Mouse (Mus musculus) midbrain, embryonic 13.5 days (tissue): ENCODE data around the gene Lef1. TPM values are rescaled to one million over a fixed set of nuclear protein-coding genes. Genes with fewer than 3 reads are reported as not detected.

Experiments used
- ATAC-seq: fragments of 200-750 bp; cut with Nextera tagmentation; 2 replicates; pipeline ENCODE4 v1.8.0; 2017; ENCODE audit warnings: mild to moderate bottlenecking, moderate TSS enrichment, moderate library complexity
- H3K27ac ChIP-seq: fragments of 300-500 bp; sonication (generic); 2 replicates; pipeline ENCODE4 v1.5.1; 2015; ENCODE audit warnings: inconsistent platforms, mild to moderate bottlenecking, moderate library complexity
- H3K27me3 ChIP-seq: fragments of 300-500 bp; sonication (generic); 2 replicates; pipeline ENCODE4 v1.6.1; 2015; ENCODE audit warnings: mild to moderate bottlenecking, inconsistent platforms
- H3K36me3 ChIP-seq: fragments of 300-500 bp; sonication (generic); 2 replicates; pipeline ENCODE4 v1.6.1; 2015; ENCODE audit warnings: mild to moderate bottlenecking, inconsistent platforms
- H3K4me1 ChIP-seq: fragments of 300-500 bp; sonication (generic); replicated peaks from 2 replicates; pipeline ENCODE4 v1.6.1; 2015; ENCODE audit warnings: inconsistent platforms
- H3K4me2 ChIP-seq: fragments of 300-500 bp; sonication (generic); replicated peaks from 2 replicates; pipeline ENCODE4 v1.6.1; 2015; ENCODE audit warnings: moderate library complexity, mild to moderate bottlenecking, inconsistent platforms
- H3K4me3 ChIP-seq: fragments of 300-500 bp; sonication (generic); replicated peaks from 2 replicates; pipeline ENCODE4 v1.5.1; 2015; ENCODE audit warnings: mild to moderate bottlenecking, inconsistent platforms
- H3K9ac ChIP-seq: fragments of 300-500 bp; sonication (generic); replicated peaks from 2 replicates; pipeline ENCODE4 v1.6.1; 2015; ENCODE audit warnings: mild to moderate bottlenecking, inconsistent platforms
- H3K9me3 ChIP-seq: fragments of 300-500 bp; sonication (generic); 2 replicates; pipeline ENCODE4 v1.6.1; 2016; ENCODE audit warnings: mild to moderate bottlenecking, inconsistent platforms
- WGBS: fragments of 180-500 bp; shearing (Covaris S2); methylation state at CpG from one replicate; pipeline ENCODE4 v1.1.7; 2015; 5-methylcytosine and 5-hydroxymethylcytosine counted together
- polyA plus RNA-seq: library from polyadenylated mRNA; unstranded; fragments of >200 nt; fragmentation: Nextera tagmentation; extraction: Ambion mirVana; gene quantifications from 2 replicates; pipeline ENCODE4 v1.2.1, GENCODE M21; 2015

The Lef1 gene
- polyA plus RNA-seq, 1 experiment from 2014 or later: 86.0 TPM

DNA sequence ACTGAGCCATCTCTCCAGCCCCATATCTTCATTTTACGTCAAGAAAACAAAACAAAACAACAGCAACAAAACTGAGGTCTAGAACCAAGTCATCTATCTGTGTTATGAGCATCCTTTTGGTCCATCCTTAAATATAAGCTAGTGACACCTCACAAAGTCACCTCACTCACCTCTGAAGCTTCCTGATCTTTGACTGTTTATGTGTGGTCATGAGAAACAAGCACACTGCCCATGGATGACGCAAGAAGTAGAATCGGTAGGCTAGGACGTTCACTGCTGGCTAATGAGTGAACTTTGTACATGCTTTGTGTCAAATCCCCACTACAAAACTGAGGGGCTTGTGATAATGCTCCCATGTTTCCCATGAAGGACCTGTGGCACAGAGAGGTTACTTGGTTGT is 16.2 kb downstream of the Lef1 start:
- H3K4me3 ChIP-seq: no peak overlapping the region
- H3K9ac ChIP-seq: no peak overlapping the region
- no peaks in the 10 kb centered on the region for H3K27me3 ChIP-seq
- 97% methylated on average over 4 of the region's 4 CpGs for WGBS
- no peaks in the 10 kb centered on the region for H3K9me3 ChIP-seq
- H3K4me2 ChIP-seq: no peak overlapping the region
- no peak overlapping the region for H3K27ac ChIP-seq
- no peak for ATAC-seq
- H3K4me1 ChIP-seq: no peaks in the 10 kb centered on the region
- peaks cover 41% of the 10 kb centered on the region for H3K36me3 ChIP-seq

DNA sequence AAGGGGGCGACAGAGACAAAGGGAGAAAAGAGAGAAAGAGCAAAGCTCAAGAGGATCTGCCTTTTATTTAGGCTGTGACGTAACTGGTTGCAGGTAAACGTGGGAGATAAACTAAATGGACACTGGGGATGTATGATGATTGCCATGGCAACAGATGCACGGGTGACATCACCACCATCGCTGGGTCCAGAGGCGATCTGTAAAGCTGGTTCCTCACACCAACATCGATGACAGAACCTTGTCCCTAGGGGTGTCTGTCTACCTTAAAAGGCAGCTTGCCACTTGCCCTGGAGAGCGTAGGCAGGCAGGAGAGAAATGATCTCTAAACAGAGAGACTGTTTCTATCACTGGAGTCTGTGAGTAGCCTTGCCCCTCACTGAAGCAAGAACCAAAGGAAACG is 23.7 kb downstream of the Lef1 start:
- peak overlapping the region; percentile 60 for H3K27ac ChIP-seq

DNA sequence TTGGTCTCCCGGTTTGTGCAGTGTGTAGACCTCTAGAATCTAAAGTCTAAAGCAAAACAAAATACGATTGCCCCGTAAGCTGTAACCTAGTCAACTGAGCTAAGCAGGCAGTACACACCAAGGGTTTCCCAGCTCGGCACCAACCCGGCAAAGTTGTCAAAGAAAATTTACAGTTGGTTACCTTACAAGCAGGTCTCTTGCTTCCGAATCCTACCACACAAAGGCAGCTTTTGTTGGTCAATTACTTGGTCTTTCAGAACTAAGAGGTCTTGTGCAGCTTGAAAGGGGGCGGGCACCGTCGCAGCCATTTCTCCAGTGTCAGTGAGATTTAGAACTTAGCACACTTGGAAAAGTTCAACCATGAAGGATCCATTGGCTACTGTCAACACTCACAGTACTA is 25.2 kb downstream of the Lef1 start:
- 24% methylated on average over 9 of the region's 9 CpGs for WGBS
- Histone ChIP-seq H3K27ac (peak overlapping the region; percentile 2; the same call in 1 of the 2 replicates), H3K4me2 (peak overlapping the region; percentile 5; the same call in 1 of the 2 replicates), H3K4me1 (peaks cover 65% of the 10 kb centered on the region), H3K36me3 (no peaks in the 10 kb centered on the region), H3K4me3 (no peak overlapping the region), H3K9ac (no peak overlapping the region), H3K9me3 (no peaks in the 10 kb centered on the region), H3K27me3 (0 out of 2 replicates have a peak, but pooled peaks cover 3% of the 10 kb centered on the region)
- ATAC-seq: no peak

More for the DNA sequence above, 23.7 kb downstream of the Lef1 start:
- no peaks in the 10 kb centered on the region for H3K9me3 ChIP-seq
- peaks cover 53% of the 10 kb centered on the region for H3K4me1 ChIP-seq
- WGBS: 50% methylated on average over 9 of the region's 9 CpGs
- no peak overlapping the region for H3K4me3 ChIP-seq
- ATAC-seq: 0 out of 2 replicates have a peak, but pooled peaks have one; percentile 22
- H3K27me3 ChIP-seq: no peaks in the 10 kb centered on the region
- H3K9ac ChIP-seq: no peak overlapping the region
- H3K36me3 ChIP-seq: 0 out of 2 replicates have a peak, but pooled peaks cover 2% of the 10 kb centered on the region
- H3K4me2 ChIP-seq: peak overlapping the region; percentile 9

DNA sequence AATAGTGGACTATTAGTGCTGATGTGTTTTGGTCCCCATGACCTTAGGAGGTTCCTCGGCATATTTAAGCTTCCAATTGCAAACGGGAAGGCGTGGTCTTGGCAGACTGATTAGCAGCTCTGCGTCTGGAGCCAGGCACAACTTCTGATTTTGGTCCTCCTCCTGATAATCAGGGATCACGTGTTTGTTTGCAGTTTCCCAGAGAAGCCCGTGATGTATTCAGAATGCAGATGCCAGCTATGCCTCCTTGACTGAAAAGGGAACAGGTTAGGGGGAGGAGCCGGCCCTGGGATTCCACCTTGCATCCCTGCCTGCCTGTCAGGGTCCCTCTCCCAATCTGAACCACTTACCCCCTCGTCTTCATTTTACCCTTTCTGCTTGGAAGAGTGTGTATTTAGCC is 26.2 kb downstream of the Lef1 start:
- peak overlapping the region; percentile 41; the same call in 1 of the 2 replicates for H3K9ac ChIP-seq
- H3K27ac ChIP-seq: peak overlapping the region; percentile 72
- H3K27me3 ChIP-seq: 0 out of 2 replicates have a peak, but pooled peaks cover 3% of the 10 kb centered on the region
- WGBS: 5% methylated on average over 8 of the region's 8 CpGs
- no peaks in the 10 kb centered on the region for H3K36me3 ChIP-seq
- H3K4me3 ChIP-seq: peak overlapping the region; percentile 20
- no peaks in the 10 kb centered on the region for H3K9me3 ChIP-seq
- H3K4me2 ChIP-seq: peak overlapping the region; percentile 53
- H3K4me1 ChIP-seq: peaks cover 65% of the 10 kb centered on the region
- peak; percentile 37 for ATAC-seq

DNA sequence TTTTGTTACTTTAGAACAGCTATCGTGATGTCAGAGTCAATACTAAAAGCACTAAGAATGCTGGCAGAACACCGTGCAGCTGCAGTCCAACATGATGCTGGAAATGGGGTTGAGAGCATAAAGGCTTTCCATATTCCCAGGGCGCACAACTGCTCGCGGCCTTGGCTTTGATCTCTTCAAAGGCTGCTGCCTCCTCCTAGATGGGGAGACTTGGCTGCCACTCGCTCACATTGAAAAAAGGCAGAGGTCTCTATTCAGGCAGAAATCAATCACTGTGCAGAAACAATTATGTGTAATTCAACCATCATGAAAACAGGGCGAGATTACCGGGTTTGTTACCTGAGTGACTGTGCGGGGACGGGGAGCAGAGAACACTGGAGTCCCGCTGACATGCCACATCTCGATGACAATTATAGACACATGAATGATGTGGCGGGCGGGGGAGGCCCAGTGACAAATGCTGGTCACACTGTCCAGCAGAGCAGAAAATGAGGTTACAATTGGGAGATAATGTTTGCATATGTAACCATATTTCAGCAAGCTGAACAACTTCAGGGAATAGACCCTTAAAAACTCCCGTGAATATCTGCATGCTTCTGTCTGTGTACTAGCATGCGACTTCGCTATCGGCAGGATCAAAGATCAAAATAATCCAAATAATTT is 27.0 kb downstream of the Lef1 start:
- peak overlapping the region; percentile 20 for H3K4me3 ChIP-seq
- H3K36me3 ChIP-seq: no peaks in the 10 kb centered on the region
- peaks cover 65% of the 10 kb centered on the region for H3K4me1 ChIP-seq
- peaks cover 4% of the 10 kb centered on the region; the same call in 1 of the 2 replicates for H3K27me3 ChIP-seq
- H3K9ac ChIP-seq: peak overlapping the region; percentile 32; the same call in 1 of the 2 replicates
- H3K27ac ChIP-seq: peak overlapping the region; percentile 72
- H3K9me3 ChIP-seq: no peaks in the 10 kb centered on the region
- WGBS: 8% methylated on average over 18 of the region's 18 CpGs
- ATAC-seq: peak; percentile 86
- peak overlapping the region; percentile 53 for H3K4me2 ChIP-seq

DNA sequence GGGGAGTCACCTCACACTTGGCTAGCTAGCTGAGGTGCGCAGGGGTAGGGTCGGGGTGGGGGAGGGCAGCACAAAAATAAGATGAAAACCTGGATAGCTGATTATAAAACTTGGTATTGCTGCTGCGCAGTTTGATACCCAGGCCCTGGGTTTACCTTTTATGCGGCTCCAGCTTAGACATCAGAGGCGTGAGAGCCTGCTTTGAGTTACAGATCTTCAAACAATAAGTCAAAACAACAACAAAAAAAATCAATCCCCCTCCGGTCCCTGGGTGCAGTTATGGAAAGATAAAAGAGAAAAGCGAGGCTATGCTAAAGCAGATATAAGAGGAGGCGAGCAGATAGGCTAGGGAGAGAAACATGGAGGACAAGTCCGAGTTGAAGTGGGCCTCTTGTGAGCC is 28.0 kb downstream of the Lef1 start:
- H3K27ac ChIP-seq: peak overlapping the region; percentile 72
- ATAC-seq: no peak
- H3K27me3 ChIP-seq: peaks cover 9% of the 10 kb centered on the region; the same call in 1 of the 2 replicates
- peaks cover 70% of the 10 kb centered on the region for H3K4me1 ChIP-seq
- 43% methylated on average over 9 of the region's 9 CpGs for WGBS
- H3K4me3 ChIP-seq: no peak overlapping the region
- H3K9ac ChIP-seq: no peak overlapping the region
- H3K36me3 ChIP-seq: no peaks in the 10 kb centered on the region
- no peaks in the 10 kb centered on the region for H3K9me3 ChIP-seq
- peak overlapping the region; percentile 53; the same call in 1 of the 2 replicates for H3K4me2 ChIP-seq

DNA sequence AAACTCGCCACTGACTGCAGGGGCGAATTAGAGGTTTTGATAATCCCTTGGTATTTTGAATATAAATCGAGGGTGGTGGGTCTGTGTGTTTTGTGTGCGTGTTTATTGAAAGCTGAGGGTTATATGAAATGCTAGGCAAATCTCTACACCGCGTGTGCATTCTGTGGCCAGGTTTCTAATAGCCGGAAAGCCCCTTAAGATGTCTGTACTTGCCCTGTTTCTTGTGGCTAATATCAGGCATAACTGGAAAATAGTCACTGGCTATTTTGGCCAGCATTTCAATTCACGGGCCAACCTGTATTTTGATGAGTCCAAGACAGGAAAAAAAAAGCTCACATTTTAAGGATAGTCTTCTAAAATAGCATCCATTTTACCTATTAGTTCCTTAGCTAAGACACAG is 28.5 kb downstream of the Lef1 start:
- WGBS: 55% methylated on average over 8 of the region's 8 CpGs
- Histone ChIP-seq H3K36me3 (no peaks in the 10 kb centered on the region), H3K4me1 (peaks cover 74% of the 10 kb centered on the region), H3K27ac (peak overlapping the region; percentile 72), H3K4me3 (no peak overlapping the region), H3K4me2 (0 out of 2 replicates have a peak overlapping the region, but pooled peaks have one; percentile 53), H3K9me3 (no peaks in the 10 kb centered on the region), H3K27me3 (peaks cover 9% of the 10 kb centered on the region; the same call in 1 of the 2 replicates), H3K9ac (0 out of 2 replicates have a peak overlapping the region, but pooled peaks have one; percentile 6)
- ATAC-seq: no peak

DNA sequence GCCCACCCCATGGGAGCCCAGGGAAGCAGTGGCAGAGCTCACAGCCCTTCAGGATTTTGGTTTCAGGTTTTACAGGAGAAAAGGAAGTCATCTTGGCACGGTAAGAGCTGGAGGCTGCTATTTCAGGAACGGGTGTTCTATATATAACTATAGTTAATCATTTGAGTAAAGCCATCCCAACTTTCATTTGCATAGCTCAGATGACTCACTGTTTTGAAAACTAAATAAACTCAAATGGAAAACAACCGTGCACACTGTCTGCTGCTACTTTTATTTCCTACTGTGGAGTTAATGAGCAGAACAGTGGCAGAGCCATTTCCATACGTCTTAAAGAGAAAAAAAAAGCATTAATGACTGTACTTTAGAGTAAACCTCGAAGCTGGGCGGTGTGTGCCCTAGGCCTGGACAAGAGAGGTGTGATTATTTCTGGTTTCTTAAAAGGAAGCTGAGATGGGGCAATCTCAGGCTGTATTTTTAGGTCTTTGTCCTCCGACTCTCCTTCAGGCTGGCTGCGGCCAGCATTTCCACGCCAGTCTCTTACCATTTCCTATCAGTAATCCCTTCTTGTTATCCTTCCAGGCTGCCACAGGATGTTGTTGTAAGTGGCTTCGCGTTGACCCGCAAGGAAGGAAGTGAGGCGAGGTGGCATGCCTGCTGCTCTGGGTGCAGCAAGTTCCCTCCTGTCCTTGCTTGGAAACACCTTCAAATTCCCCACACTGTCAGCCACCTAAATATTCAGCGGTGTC is 29.2 kb downstream of the Lef1 start:
- Histone ChIP-seq H3K27me3 (peaks cover 9% of the 10 kb centered on the region; the same call in 1 of the 2 replicates), H3K9ac (0 out of 2 replicates have a peak overlapping the region, but pooled peaks have one; percentile 17), H3K4me1 (peaks cover 72% of the 10 kb centered on the region), H3K9me3 (no peaks in the 10 kb centered on the region), H3K4me2 (no peak overlapping the region), H3K36me3 (no peaks in the 10 kb centered on the region), H3K4me3 (no peak overlapping the region), H3K27ac (peak overlapping the region; percentile 72)
- WGBS: 65% methylated on average over 14 of the region's 14 CpGs
- ATAC-seq: no peak

DNA sequence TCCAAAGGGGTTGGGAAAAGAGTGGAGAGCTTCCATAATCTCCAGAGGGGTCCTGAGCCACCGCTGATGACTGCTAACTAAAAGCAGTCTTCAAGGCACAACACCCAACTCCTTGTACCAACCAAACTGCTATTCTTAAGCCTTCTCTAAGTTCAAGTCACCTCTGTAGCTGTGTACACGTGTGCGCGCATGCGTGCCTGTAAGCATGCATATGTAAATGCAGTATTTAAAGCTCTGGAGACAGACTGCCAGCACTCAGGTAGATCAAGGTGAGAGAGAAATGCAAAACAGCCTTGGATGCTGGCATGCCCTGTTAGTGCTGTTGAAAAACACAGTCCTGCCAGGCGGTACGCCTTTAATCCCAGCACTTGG is 29.8 kb downstream of the Lef1 start:
- Histone ChIP-seq H3K9ac (no peak overlapping the region), H3K36me3 (no peaks in the 10 kb centered on the region), H3K27ac (peak overlapping the region; percentile 72; the same call in 1 of the 2 replicates), H3K9me3 (no peaks in the 10 kb centered on the region), H3K4me3 (no peak overlapping the region), H3K4me2 (no peak overlapping the region), H3K27me3 (peaks cover 9% of the 10 kb centered on the region; the same call in 1 of the 2 replicates), H3K4me1 (peaks cover 67% of the 10 kb centered on the region)
- whole genome bisulfite sequencing: 90% methylated on average over 7 of the region's 7 CpGs
- ATAC-seq: no peak

DNA sequence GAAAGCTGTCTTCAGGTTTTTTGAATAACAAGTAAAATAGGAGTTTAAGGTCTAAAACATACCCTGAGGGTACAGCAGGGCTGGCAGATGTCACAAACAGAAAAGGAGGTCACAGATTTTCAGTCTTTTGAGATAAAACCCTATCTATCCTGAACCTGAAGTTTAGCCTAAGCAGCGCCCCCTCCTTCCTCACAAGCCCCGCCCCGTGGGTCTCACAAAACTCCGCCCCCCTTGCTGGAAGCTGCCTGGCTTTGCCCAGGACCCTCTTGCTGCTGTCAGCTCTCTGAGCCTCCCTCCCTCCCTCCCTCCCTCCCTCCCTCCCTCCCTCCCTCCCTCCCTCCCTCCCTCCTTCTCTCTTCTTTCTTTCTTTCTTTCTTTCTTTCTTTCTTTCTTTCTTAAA is 31.3 kb downstream of the Lef1 start:
- no peak overlapping the region for H3K4me3 ChIP-seq
- no peak overlapping the region for H3K4me2 ChIP-seq
- peaks cover 54% of the 10 kb centered on the region for H3K4me1 ChIP-seq
- 28% methylated on average over 4 of the region's 4 CpGs for WGBS
- H3K9ac ChIP-seq: no peak overlapping the region
- no peak for ATAC-seq
- no peaks in the 10 kb centered on the region for H3K9me3 ChIP-seq
- H3K27ac ChIP-seq: no peak overlapping the region
- no peaks in the 10 kb centered on the region for H3K36me3 ChIP-seq
- peaks cover 9% of the 10 kb centered on the region; the same call in 1 of the 2 replicates for H3K27me3 ChIP-seq

DNA sequence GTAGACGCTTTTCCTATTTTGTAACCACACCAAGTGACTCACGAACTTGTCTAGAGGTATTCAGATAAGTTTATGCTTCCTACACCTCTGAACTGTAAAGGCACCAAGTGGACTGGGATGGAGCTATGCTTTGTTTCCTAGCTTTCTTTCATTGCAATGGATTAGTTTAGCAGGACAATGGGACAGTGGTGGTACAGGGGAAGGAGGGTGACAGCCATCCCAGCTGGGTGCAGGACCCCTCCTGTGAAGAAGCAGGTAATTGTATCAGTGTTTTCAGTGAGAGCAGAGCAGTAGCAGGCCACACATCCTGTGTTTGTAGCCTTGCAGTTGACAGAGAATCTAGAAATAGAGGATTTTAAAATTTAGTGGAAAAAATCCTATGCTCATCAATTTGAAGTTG is 34.0 kb downstream of the Lef1 start:
- Histone ChIP-seq H3K4me3 (no peak overlapping the region), H3K27ac (no peak overlapping the region), H3K9ac (no peak overlapping the region), H3K4me2 (no peak overlapping the region), H3K4me1 (peaks cover 35% of the 10 kb centered on the region), H3K9me3 (no peaks in the 10 kb centered on the region), H3K36me3 (no peaks in the 10 kb centered on the region), H3K27me3 (peaks cover 9% of the 10 kb centered on the region; the same call in 1 of the 2 replicates)
- WGBS: 36% methylated on average over 2 of the region's 2 CpGs
- ATAC-seq: no peak

DNA sequence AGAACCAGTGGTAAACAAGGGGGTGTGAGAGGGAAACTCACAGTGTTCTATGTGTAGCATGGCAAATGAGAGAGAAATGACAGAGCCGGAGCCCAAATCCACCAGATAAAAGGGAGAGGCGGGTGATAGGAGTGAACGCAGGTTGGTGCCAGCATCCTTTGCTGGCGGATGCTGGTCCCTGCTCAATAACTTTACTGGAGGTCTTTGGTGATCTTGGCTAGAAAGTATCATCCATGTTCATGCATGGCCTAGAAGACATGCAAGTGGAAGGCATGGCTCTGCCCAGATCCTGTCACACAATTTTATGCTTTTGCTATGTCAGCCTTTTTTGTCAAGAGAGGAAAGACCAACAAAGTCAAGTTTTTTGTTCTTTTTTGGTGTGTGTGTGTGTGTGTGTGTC is 42.6 kb downstream of the Lef1 start:
- Histone ChIP-seq H3K9ac (no peak overlapping the region), H3K27ac (no peak overlapping the region), H3K4me1 (peaks cover 43% of the 10 kb centered on the region), H3K27me3 (no peaks in the 10 kb centered on the region), H3K4me3 (no peak overlapping the region), H3K36me3 (no peaks in the 10 kb centered on the region), H3K9me3 (no peaks in the 10 kb centered on the region), H3K4me2 (no peak overlapping the region)
- ATAC-seq: no peak
- WGBS: 86% methylated on average over 4 of the region's 4 CpGs
